Mouse (Mus musculus): ENCODE measurements around the gene Sp7. TPM values are rescaled to one million over a fixed set of nuclear protein-coding genes. Genes with fewer than 3 reads are reported as not detected.
A peak's percentile ranks its signal among the peaks of the same experiment; 100 is the strongest.

Sp7 gene
- polyA plus RNA-seq, 1 experiment from 2014 or later = 0.21 TPM

- 22% methylated on average over 5 of the region's 5 CpGs for whole genome bisulfite sequencing
- ATAC-seq (ENCODE audit: low FRiP score, low TSS enrichment) = no peak
Measured at GRCm38 (mm10) chr15:102398629-102399028, 31.6 kb upstream of the Sp7 start.

GRCm38 (mm10) chr15:102395061-102395460 lies 28.1 kb upstream of the Sp7 start:
- H3K4me3 ChIP-seq (replicated peaks; ENCODE audit: low read depth, low read length) = no peak overlapping the region
- H3K9me3 ChIP-seq (ENCODE audit: control insufficient read depth, low read length) = no peaks in the 10 kb centered on the region
- H3K27me3 ChIP-seq (ENCODE audit: control insufficient read depth, insufficient read depth, low read length) = no peaks in the 10 kb centered on the region
- 10% methylated on average over 3 of the region's 3 CpGs for WGBS
- no peak overlapping the region for H3K27ac ChIP-seq (replicated peaks; ENCODE audit: low read depth, low read length)
- ATAC-seq (ENCODE audit: low FRiP score, low TSS enrichment) (no peak), DNase-seq (no peak)
- no peak overlapping the region for H3K9ac ChIP-seq (replicated peaks; ENCODE audit: low read length)
- no peaks in the 10 kb centered on the region for H3K36me3 ChIP-seq (ENCODE audit: control insufficient read depth, insufficient read depth, low read length)
- H3K4me1 ChIP-seq (ENCODE audit: control insufficient read depth, insufficient read depth, low read length) = peaks cover 12% of the 10 kb centered on the region
- no peak overlapping the region for H3K4me2 ChIP-seq (ENCODE audit: low read length)

More at GRCm38 (mm10) chr15:102398629-102399028, 31.6 kb upstream of the Sp7 start:
- no peak overlapping the region for H3K4me3 ChIP-seq (replicated peaks; ENCODE audit: low read depth, low read length)
- H3K9ac ChIP-seq (replicated peaks; ENCODE audit: low read length) = no peak overlapping the region
- H3K36me3 ChIP-seq (ENCODE audit: control insufficient read depth, insufficient read depth, low read length) = no peaks in the 10 kb centered on the region
- no peak for DNase-seq
- no peak overlapping the region for H3K27ac ChIP-seq (replicated peaks; ENCODE audit: low read depth, low read length)
- no peak overlapping the region for H3K4me2 ChIP-seq (ENCODE audit: low read length)
- peaks cover 12% of the 10 kb centered on the region for H3K4me1 ChIP-seq (ENCODE audit: control insufficient read depth, insufficient read depth, low read length)
- no peaks in the 10 kb centered on the region for H3K27me3 ChIP-seq (ENCODE audit: control insufficient read depth, insufficient read depth, low read length)
- no peaks in the 10 kb centered on the region for H3K9me3 ChIP-seq (ENCODE audit: control insufficient read depth, low read length)

GRCm38 (mm10) chr15:102393584-102394014 lies 26.6 kb upstream of the Sp7 start:
- Histone ChIP-seq H3K27me3 (ENCODE audit: control insufficient read depth, insufficient read depth, low read length) (no peaks in the 10 kb centered on the region), H3K36me3 (ENCODE audit: control insufficient read depth, insufficient read depth, low read length) (no peaks in the 10 kb centered on the region), H3K9ac (replicated peaks; ENCODE audit: low read length) (no peak overlapping the region), H3K4me1 (ENCODE audit: control insufficient read depth, insufficient read depth, low read length) (no peaks in the 10 kb centered on the region), H3K9me3 (ENCODE audit: control insufficient read depth, low read length) (no peaks in the 10 kb centered on the region), H3K27ac (replicated peaks; ENCODE audit: low read depth, low read length) (no peak overlapping the region), H3K4me3 (replicated peaks; ENCODE audit: low read depth, low read length) (no peak overlapping the region), H3K4me2 (ENCODE audit: low read length) (no peak overlapping the region)
- no peak for ATAC-seq (ENCODE audit: low FRiP score, low TSS enrichment)
- DNase-seq = no peak

DNA sequence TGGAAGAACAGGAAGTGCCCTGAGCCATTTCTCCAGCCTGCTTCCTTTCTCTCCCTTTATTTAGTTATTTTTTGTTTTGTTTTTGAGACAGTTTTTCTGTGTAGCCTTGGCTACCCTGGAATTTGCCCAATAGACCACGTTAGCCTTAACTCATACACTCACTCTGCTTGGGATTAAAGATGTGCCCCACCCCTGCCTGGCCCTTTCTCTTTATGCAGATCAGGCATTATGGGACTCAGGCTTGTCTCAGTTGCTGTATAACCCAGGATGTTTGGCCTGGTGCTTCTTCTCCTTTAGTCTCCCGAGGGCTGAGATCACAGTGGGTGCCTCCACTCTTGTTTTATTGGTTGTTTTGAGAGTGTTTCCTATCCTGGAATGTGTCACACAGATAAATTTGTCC lies 25.5 kb upstream of the Sp7 start:
- no peak overlapping the region for H3K4me3 ChIP-seq (replicated peaks; ENCODE audit: low read depth, low read length)
- DNase-seq (no peak), ATAC-seq (ENCODE audit: low FRiP score, low TSS enrichment) (no peak)
- no peaks in the 10 kb centered on the region for H3K9me3 ChIP-seq (ENCODE audit: control insufficient read depth, low read length)
- H3K4me2 ChIP-seq (ENCODE audit: low read length) = no peak overlapping the region
- no peak overlapping the region for H3K9ac ChIP-seq (replicated peaks; ENCODE audit: low read length)
- no peaks in the 10 kb centered on the region for H3K4me1 ChIP-seq (ENCODE audit: control insufficient read depth, insufficient read depth, low read length)
- H3K27ac ChIP-seq (replicated peaks; ENCODE audit: low read depth, low read length) = no peak overlapping the region
- H3K36me3 ChIP-seq (ENCODE audit: control insufficient read depth, insufficient read depth, low read length) = no peaks in the 10 kb centered on the region
- H3K27me3 ChIP-seq (ENCODE audit: control insufficient read depth, insufficient read depth, low read length) = no peaks in the 10 kb centered on the region
- 14% methylated on average over 2 of the region's 2 CpGs for WGBS

DNA sequence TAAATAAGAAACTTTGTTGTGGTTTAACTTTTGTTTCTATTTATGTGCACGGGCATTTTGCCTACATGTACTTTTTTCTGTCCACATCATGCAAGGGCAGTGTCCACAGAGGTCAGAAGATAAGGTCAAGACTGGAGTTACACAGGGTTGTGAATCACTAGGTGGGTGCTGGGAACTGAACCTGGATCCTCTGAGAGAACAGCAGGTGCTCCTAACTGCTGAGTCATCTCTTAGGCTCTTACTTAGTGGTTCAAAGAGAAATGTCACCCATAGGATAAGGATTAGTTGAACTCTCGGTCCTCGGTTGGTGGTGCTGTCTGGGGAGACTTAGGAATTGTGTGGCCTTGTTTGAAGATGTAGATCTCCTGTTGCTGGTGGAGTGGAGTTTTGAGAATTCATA lies 22.0 kb upstream of the Sp7 start:
- no peaks in the 10 kb centered on the region for H3K9me3 ChIP-seq (ENCODE audit: control insufficient read depth, low read length)

DNA sequence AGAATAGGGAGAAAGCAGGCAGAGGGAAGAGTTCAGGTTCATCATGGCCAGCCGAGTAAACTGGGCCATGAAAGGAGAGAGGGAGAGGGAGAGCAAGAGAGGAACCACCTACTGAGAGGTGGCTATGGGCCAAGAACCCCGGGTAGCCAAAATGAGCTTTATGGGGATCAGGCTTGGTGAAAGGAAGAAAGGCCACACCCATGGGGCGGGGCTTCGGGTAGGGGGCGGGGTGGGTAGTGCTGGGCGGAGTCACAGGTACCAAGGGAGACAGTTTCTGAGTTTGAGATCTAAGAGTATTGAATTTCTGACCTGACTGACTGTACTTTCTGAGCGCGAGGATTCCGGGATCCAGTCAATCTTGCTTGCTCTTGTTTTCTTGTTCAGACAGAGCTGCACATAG lies 19.7 kb upstream of the Sp7 start:
- Histone ChIP-seq H3K36me3 (ENCODE audit: control insufficient read depth, insufficient read depth, low read length) (no peaks in the 10 kb centered on the region), H3K9ac (replicated peaks; ENCODE audit: low read length) (no peak overlapping the region), H3K4me2 (ENCODE audit: low read length) (no peak overlapping the region), H3K9me3 (ENCODE audit: control insufficient read depth, low read length) (no peaks in the 10 kb centered on the region), H3K4me1 (ENCODE audit: control insufficient read depth, insufficient read depth, low read length) (no peaks in the 10 kb centered on the region), H3K4me3 (replicated peaks; ENCODE audit: low read depth, low read length) (no peak overlapping the region), H3K27ac (replicated peaks; ENCODE audit: low read depth, low read length) (no peak overlapping the region), H3K27me3 (ENCODE audit: control insufficient read depth, insufficient read depth, low read length) (no peaks in the 10 kb centered on the region)
- DNase-seq (no peak), ATAC-seq (ENCODE audit: low FRiP score, low TSS enrichment) (no peak)
- 61% methylated on average over 9 of the region's 9 CpGs for WGBS

More for the DNA sequence above, 22.0 kb upstream of the Sp7 start:
- H3K9ac ChIP-seq (replicated peaks; ENCODE audit: low read length) = no peak overlapping the region
- no peaks in the 10 kb centered on the region for H3K36me3 ChIP-seq (ENCODE audit: control insufficient read depth, insufficient read depth, low read length)
- no peak overlapping the region for H3K27ac ChIP-seq (replicated peaks; ENCODE audit: low read depth, low read length)
- H3K4me1 ChIP-seq (ENCODE audit: control insufficient read depth, insufficient read depth, low read length) = no peaks in the 10 kb centered on the region
- 87% methylated on average over 3 of the region's 3 CpGs for WGBS
- ATAC-seq (ENCODE audit: low FRiP score, low TSS enrichment) = no peak
- no peaks in the 10 kb centered on the region for H3K27me3 ChIP-seq (ENCODE audit: control insufficient read depth, insufficient read depth, low read length)
- DNase-seq = no peak
- no peak overlapping the region for H3K4me3 ChIP-seq (replicated peaks; ENCODE audit: low read depth, low read length)
- no peak overlapping the region for H3K4me2 ChIP-seq (ENCODE audit: low read length)

DNA sequence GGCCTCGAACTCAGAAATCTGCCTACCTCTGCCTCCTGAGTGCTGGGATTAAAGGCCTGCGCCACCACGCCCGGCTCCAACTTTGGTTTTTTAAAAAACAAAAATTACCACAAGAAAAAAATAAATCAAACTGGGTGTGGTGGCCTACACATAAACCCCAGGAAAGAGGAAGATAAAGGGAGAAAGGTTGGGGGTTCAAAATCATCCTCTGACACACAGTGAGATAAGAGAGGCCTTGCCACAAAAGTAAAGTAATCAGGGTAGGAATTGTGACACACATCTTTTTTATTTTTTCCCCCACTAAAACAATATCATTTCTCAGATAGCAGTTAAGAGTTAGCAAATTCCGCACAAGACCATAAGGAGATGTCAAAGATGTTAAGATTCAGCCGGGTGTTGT lies 16.7 kb upstream of the Sp7 start:
- H3K27me3 ChIP-seq (ENCODE audit: control insufficient read depth, insufficient read depth, low read length) = no peaks in the 10 kb centered on the region
- H3K27ac ChIP-seq (replicated peaks; ENCODE audit: low read depth, low read length) = no peak overlapping the region
- H3K4me2 ChIP-seq (ENCODE audit: low read length) = no peak overlapping the region
- no peak for DNase-seq
- no peak for ATAC-seq (ENCODE audit: low FRiP score, low TSS enrichment)
- no peaks in the 10 kb centered on the region for H3K9me3 ChIP-seq (ENCODE audit: control insufficient read depth, low read length)
- no peaks in the 10 kb centered on the region for H3K36me3 ChIP-seq (ENCODE audit: control insufficient read depth, insufficient read depth, low read length)
- H3K4me1 ChIP-seq (ENCODE audit: control insufficient read depth, insufficient read depth, low read length) = no peaks in the 10 kb centered on the region
- H3K4me3 ChIP-seq (replicated peaks; ENCODE audit: low read depth, low read length) = no peak overlapping the region
- 96% methylated on average over 6 of the region's 6 CpGs for WGBS
- no peak overlapping the region for H3K9ac ChIP-seq (replicated peaks; ENCODE audit: low read length)

DNA sequence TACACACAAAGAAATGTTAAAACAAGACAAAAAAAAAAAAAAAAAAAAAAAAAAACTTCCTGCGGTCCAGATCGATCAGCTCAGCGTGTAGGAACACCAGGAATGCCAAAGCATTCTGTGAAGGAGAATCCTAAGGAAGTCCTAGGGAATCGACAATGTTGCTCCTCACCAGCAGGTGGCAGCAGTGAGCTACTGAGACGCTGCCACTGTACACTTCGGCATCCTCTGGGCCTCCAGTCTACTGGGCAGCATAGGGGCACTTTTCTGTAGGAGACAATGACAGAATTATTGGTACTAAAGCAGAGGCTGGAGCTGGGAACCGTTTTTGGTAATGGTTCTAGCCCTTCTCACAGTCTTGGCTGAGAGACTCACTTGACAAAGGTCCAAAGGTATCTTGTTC lies 14.6 kb upstream of the Sp7 start:
- Histone ChIP-seq H3K9ac (replicated peaks; ENCODE audit: low read length) (no peak overlapping the region), H3K4me3 (replicated peaks; ENCODE audit: low read depth, low read length) (no peak overlapping the region), H3K4me1 (ENCODE audit: control insufficient read depth, insufficient read depth, low read length) (0 out of 2 replicates have a peak, but pooled peaks cover 5% of the 10 kb centered on the region), H3K27ac (replicated peaks; ENCODE audit: low read depth, low read length) (no peak overlapping the region), H3K9me3 (ENCODE audit: control insufficient read depth, low read length) (no peaks in the 10 kb centered on the region), H3K36me3 (ENCODE audit: control insufficient read depth, insufficient read depth, low read length) (no peaks in the 10 kb centered on the region), H3K4me2 (ENCODE audit: low read length) (no peak overlapping the region), H3K27me3 (ENCODE audit: control insufficient read depth, insufficient read depth, low read length) (no peaks in the 10 kb centered on the region)
- peak; percentile 95 for DNase-seq
- 4% methylated on average over 7 of the region's 7 CpGs for WGBS
- peak; percentile 43; the same call in 1 of the 2 replicates for ATAC-seq (ENCODE audit: low FRiP score, low TSS enrichment)

DNA sequence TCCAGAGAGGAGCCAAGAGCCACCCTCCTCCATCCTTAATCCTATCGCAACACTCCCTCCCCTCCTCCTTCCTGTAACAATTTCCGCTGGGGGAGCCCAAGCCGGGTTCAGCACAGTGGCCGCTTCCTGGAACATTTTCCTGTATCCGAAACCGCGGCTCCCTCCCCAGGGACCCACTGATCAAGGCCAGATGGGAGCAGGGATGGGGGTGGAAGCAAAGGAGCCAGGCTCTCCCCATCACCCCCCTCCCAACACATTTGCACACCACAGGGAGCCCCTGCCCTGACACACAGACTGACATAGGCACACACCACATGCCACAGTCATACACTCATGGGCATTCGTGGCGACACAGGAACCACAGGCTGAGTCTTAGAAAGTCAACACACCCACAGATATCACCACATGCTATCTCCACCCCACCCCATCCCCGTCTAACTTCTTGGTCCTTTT lies 10.9 kb upstream of the Sp7 start:
- WGBS = 4% methylated on average over 10 of the region's 10 CpGs
- Histone ChIP-seq H3K4me1 (ENCODE audit: control insufficient read depth, insufficient read depth, low read length) (0 out of 2 replicates have a peak, but pooled peaks cover 12% of the 10 kb centered on the region), H3K4me3 (replicated peaks; ENCODE audit: low read depth, low read length) (no peak overlapping the region), H3K4me2 (ENCODE audit: low read length) (peak overlapping the region; percentile 97), H3K27ac (replicated peaks; ENCODE audit: low read depth, low read length) (no peak overlapping the region), H3K9ac (replicated peaks; ENCODE audit: low read length) (no peak overlapping the region), H3K9me3 (ENCODE audit: control insufficient read depth, low read length) (no peaks in the 10 kb centered on the region), H3K27me3 (ENCODE audit: control insufficient read depth, insufficient read depth, low read length) (no peaks in the 10 kb centered on the region), H3K36me3 (ENCODE audit: control insufficient read depth, insufficient read depth, low read length) (no peaks in the 10 kb centered on the region)
- DNase-seq (no peak), ATAC-seq (ENCODE audit: low FRiP score, low TSS enrichment) (no peak)
